Mouse (Mus musculus) liver, embryonic 14.5 days (tissue): Measurements from ENCODE around the gene Nectin4.

Experiments
- CTCF ChIP-seq: IDR thresholded peaks from 2 replicates; pipeline ENCODE4 v1.5.1; 2016; ENCODE audit warnings: antibody characterized with exemption, low read depth, control low read depth
- EP300 ChIP-seq: IDR thresholded peaks from 2 replicates; pipeline ENCODE4 v1.6.1; 2016; ENCODE audit warnings: antibody characterized with exemption, low read depth

- TF ChIP-seq CTCF (no peak), EP300 (no peak)
These were observed 13.1 kb upstream of the Nectin4 start for GRCm38 (mm10) chr1:171356814-171357213.
